Mouse (Mus musculus): ENCODE results near the gene Zfp1.
A peak's percentile ranks its signal among the peaks of the same experiment; 100 is the strongest.

Gene Zfp1

GRCm38 (mm10) chr8:111713291-111713690 is 70.1 kb downstream of the Zfp1 start:
- no peak for DNase-seq (ENCODE audit: low spot score in 2 of 2)

GRCm38 (mm10) chr8:111713817-111714216 is 70.6 kb downstream of the Zfp1 start:
- no peak for DNase-seq (ENCODE audit: low spot score in 2 of 2)

GRCm38 (mm10) chr8:111714295-111714694 is 71.1 kb downstream of the Zfp1 start:
- DNase-seq (ENCODE audit: low spot score in 2 of 2), result no peak

- DNase-seq (ENCODE audit: low spot score in 2 of 2), result no peak
These were observed 72.3 kb downstream of the Zfp1 start for GRCm38 (mm10) chr8:111715514-111715913.

GRCm38 (mm10) chr8:111716603-111717487 is 73.6 kb downstream of the Zfp1 start:
- peak; percentile 73 to 78 for DNase-seq (ENCODE audit: low spot score in 2 of 2)

- DNase-seq (ENCODE audit: low spot score in 2 of 2), result no peak
These were observed 74.2 kb downstream of the Zfp1 start for GRCm38 (mm10) chr8:111717488-111717792.

DNA sequence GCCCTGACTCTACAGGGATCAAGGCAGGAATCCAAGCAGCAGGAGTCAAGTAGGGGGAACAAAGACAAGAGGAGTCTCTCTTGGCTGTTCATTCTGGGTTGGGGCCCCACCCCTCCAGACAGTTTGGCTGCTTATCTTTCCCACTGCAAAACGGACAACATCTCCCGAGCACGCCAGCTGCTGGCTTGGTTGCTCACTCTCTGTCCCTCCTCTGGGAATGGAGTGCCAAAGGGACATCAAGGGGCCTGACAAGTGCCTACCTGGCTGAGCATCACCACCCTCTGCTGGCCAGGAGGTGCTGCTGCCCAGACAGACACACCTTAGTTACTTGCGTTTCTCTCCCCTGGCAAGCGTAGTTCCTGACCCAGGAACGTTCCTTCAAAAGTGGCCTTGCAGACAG is 74.7 kb downstream of the Zfp1 start:
- no peak for DNase-seq (ENCODE audit: low spot score in 2 of 2)

- no peak for DNase-seq (ENCODE audit: low spot score in 2 of 2)
These were observed 75.7 kb downstream of the Zfp1 start for GRCm38 (mm10) chr8:111718937-111719336.

GRCm38 (mm10) chr8:111720115-111720544 is 76.9 kb downstream of the Zfp1 start:
- no peak for DNase-seq (ENCODE audit: low spot score in 2 of 2)

Measured in frontal cortex, postnatal 36 days (tissue).